Mouse (Mus musculus) liver, embryonic 13.5 days (tissue): ENCODE results near the gene Thada. TPM values are rescaled to one million over a fixed set of nuclear protein-coding genes. Genes with fewer than 3 reads are reported as not detected.

ENCODE experiments used
- ATAC-seq: fragments of 200-750 bp; cut with Nextera tagmentation; 2 replicates; pipeline ENCODE4 v1.8.0; 2017; ENCODE audit warnings: low read depth, mild to moderate bottlenecking, moderate number of reproducible peaks, moderate library complexity
- DNase-seq: peaks from one replicate; pipeline ENCODE4 v3.0.0; 2022
- H3K27ac ChIP-seq: fragments of 300-500 bp; sonication (generic); 2 replicates; pipeline ENCODE4 v1.5.1; 2015; ENCODE audit warnings: moderate library complexity, mild to moderate bottlenecking, inconsistent platforms
- H3K27me3 ChIP-seq: fragments of 300-500 bp; sonication (generic); 2 replicates; pipeline ENCODE4 v1.6.1; 2015; ENCODE audit warnings: mild to moderate bottlenecking, inconsistent platforms
- H3K36me3 ChIP-seq: fragments of 300-500 bp; sonication (generic); 2 replicates; pipeline ENCODE4 v1.6.1; 2015; ENCODE audit warnings: mild to moderate bottlenecking, inconsistent platforms
- H3K4me1 ChIP-seq: fragments of 300-500 bp; sonication (generic); replicated peaks from 2 replicates; pipeline ENCODE4 v1.6.1; 2015; ENCODE audit warnings: inconsistent platforms
- H3K4me2 ChIP-seq: fragments of 300-500 bp; sonication (generic); 2 replicates; pipeline ENCODE4 v1.6.1; 2015; ENCODE audit warnings: inconsistent platforms, mild to moderate bottlenecking, moderate library complexity
- H3K4me3 ChIP-seq: fragments of 300-500 bp; sonication (generic); replicated peaks from 2 replicates; pipeline ENCODE4 v1.5.1; 2015; ENCODE audit warnings: mild to moderate bottlenecking, inconsistent platforms
- H3K9ac ChIP-seq: fragments of 300-500 bp; sonication (generic); 2 replicates; pipeline ENCODE4 v1.6.1; 2015; ENCODE audit warnings: mild to moderate bottlenecking, inconsistent platforms
- H3K9me3 ChIP-seq: fragments of 300-500 bp; sonication (generic); replicated peaks from 2 replicates; pipeline ENCODE4 v1.6.1; 2016; ENCODE audit warnings: inconsistent platforms
- WGBS: fragments of 180-500 bp; shearing (Covaris S2); methylation state at CpG from one replicate; pipeline ENCODE4 v1.1.7; 2015; ENCODE audit not compliant: insufficient replicate concordance; 5-methylcytosine and 5-hydroxymethylcytosine counted together
- polyA plus RNA-seq: library from polyadenylated mRNA; unstranded; fragments of >200 nt; fragmentation: Nextera tagmentation; extraction: Ambion mirVana; gene quantifications from 2 replicates; pipeline ENCODE4 v1.2.1, GENCODE M21; 2015

The Thada gene
- polyA plus RNA-seq, 1 experiment from 2014 or later = 3.0 TPM

DNA sequence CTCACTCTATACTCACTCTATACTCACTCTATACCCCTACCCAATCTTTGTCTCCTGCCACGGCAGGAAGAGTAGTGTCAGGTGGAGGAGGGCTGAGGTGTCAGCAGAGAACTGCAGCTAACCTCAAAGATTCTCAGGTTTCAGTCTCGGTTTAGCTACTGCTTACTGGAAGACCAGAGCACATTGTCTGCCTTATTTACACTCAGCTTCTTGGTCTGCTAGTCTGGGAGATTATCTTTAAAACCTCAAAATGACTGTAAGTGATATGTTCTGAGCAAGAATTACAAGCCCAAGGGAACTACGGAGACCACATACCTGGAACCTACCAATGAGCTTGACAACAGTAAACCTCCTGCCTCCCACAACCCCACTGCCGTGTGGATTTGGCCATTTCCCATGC, 31.0 kb downstream of the Thada start:
- H3K9ac ChIP-seq = no peak overlapping the region
- H3K4me2 ChIP-seq = no peak overlapping the region
- DNase-seq (no peak), ATAC-seq (no peak)
- no peak overlapping the region for H3K4me3 ChIP-seq
- H3K27ac ChIP-seq = no peak overlapping the region
- no peaks in the 10 kb centered on the region for H3K27me3 ChIP-seq
- peaks cover 76% of the 10 kb centered on the region for H3K36me3 ChIP-seq
- H3K9me3 ChIP-seq = no peaks in the 10 kb centered on the region
- H3K4me1 ChIP-seq = no peaks in the 10 kb centered on the region
- 76% methylated on average over 4 of the region's 4 CpGs for WGBS

DNA sequence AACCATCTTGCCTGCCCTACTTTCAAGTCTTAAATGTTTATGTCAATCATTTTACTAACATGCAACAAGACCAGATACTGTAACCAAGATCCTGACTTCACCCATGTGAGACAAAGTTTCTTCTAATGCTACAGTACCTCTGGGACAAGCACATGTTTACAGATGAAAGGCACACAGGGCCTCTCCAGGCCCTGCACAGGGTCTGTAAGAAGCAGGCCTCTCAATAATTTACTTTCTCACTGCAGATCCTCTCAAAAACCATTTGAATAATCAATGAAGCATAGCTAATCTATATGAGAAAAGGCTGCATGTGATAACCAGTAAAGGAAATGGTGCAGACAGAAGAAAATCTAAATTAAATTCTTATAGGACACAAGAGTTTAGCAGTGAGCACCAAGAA, 31.8 kb downstream of the Thada start:
- Histone ChIP-seq H3K36me3 (peaks cover 76% of the 10 kb centered on the region), H3K27ac (no peak overlapping the region)

DNA sequence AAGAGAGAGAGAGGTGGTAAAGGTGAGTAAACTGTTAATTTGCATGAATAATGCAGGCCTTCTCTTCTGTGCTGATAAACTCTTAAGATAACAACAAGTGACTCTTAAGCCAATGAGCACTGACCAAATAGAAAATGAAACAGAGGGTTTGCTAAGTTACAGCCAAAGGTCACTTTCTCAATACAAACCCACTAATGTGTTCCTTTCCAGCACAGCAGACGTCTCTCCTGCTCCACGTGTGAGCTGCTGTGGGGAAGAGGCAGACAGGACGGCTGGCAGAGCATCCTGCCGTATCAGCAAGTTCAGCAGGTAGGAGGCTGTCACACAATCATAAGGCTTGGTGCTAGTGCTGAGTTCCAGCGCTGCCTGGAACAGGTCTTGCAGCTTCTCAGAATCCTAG, 34.0 kb downstream of the Thada start:
- no peak for DNase-seq
- no peak overlapping the region for H3K4me2 ChIP-seq
- H3K27me3 ChIP-seq = no peaks in the 10 kb centered on the region
- no peak overlapping the region for H3K27ac ChIP-seq
- 80% methylated on average over 5 of the region's 5 CpGs for WGBS
- no peak overlapping the region for H3K9ac ChIP-seq
- H3K36me3 ChIP-seq = peaks cover 74% of the 10 kb centered on the region
- no peaks in the 10 kb centered on the region for H3K9me3 ChIP-seq
- H3K4me3 ChIP-seq = no peak overlapping the region
- no peaks in the 10 kb centered on the region for H3K4me1 ChIP-seq
- ATAC-seq = no peak

More for the DNA sequence above, 31.8 kb downstream of the Thada start:
- Histone ChIP-seq H3K9me3 (no peaks in the 10 kb centered on the region), H3K4me1 (no peaks in the 10 kb centered on the region), H3K4me3 (no peak overlapping the region), H3K27me3 (no peaks in the 10 kb centered on the region), H3K4me2 (no peak overlapping the region), H3K9ac (no peak overlapping the region)
- ATAC-seq = no peak
- no peak for DNase-seq

DNA sequence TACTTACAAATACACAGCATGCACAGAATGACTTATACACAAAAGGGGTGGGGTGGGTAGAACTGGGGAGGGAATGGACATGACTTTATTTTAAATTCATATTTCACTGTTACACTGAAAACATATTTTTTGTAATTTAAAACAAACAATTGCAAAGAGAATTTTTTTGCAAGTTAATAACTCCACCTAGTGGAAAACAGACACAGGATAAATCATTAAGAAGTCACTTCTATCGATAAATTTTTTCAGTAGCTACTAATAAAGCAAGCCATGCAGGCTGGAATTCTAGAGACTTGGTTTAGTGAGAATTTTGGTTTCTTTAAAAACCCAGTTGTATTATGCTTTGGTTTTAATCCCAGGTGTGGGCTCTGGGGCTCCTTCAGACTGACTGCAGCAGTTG, 41.7 kb downstream of the Thada start:
- no peak for ATAC-seq

DNA sequence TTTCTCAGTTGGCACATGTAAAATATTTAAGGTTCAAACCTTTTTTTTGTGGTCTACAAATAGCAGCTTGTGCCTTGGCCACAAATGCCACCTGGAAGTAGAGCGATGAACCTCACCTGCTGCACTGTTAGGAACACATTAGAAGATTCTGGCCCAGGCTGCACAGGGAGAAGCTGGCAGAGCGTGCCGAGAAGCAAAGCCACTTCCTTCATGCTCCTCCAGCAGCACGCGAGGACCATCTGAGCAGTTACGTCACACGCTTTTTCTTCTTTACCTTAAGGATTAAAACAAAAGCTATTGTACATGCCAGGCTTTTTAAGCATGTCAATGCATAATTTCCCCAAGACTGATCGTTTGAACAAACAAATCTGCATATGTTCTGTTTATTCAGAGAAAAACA, 43.1 kb downstream of the Thada start:
- peaks cover 14% of the 10 kb centered on the region for H3K4me1 ChIP-seq
- no peak overlapping the region for H3K9ac ChIP-seq
- no peak overlapping the region for H3K4me2 ChIP-seq
- no peak overlapping the region for H3K27ac ChIP-seq
- no peak overlapping the region for H3K4me3 ChIP-seq
- H3K27me3 ChIP-seq = no peaks in the 10 kb centered on the region
- no peak for DNase-seq
- no peak for ATAC-seq
- H3K9me3 ChIP-seq = no peaks in the 10 kb centered on the region
- WGBS = 86% methylated on average over 8 of the region's 8 CpGs
- peaks cover 57% of the 10 kb centered on the region for H3K36me3 ChIP-seq

More for the DNA sequence above, 41.7 kb downstream of the Thada start:
- H3K27ac ChIP-seq = no peak overlapping the region
- H3K9ac ChIP-seq = no peak overlapping the region
- no peak overlapping the region for H3K4me2 ChIP-seq
- WGBS = 83% methylated on average over 1 of the region's 1 CpGs
- H3K9me3 ChIP-seq = no peaks in the 10 kb centered on the region
- no peak overlapping the region for H3K4me3 ChIP-seq
- no peak for DNase-seq
- H3K27me3 ChIP-seq = no peaks in the 10 kb centered on the region
- peaks cover 69% of the 10 kb centered on the region for H3K36me3 ChIP-seq
- peaks cover 13% of the 10 kb centered on the region for H3K4me1 ChIP-seq

DNA sequence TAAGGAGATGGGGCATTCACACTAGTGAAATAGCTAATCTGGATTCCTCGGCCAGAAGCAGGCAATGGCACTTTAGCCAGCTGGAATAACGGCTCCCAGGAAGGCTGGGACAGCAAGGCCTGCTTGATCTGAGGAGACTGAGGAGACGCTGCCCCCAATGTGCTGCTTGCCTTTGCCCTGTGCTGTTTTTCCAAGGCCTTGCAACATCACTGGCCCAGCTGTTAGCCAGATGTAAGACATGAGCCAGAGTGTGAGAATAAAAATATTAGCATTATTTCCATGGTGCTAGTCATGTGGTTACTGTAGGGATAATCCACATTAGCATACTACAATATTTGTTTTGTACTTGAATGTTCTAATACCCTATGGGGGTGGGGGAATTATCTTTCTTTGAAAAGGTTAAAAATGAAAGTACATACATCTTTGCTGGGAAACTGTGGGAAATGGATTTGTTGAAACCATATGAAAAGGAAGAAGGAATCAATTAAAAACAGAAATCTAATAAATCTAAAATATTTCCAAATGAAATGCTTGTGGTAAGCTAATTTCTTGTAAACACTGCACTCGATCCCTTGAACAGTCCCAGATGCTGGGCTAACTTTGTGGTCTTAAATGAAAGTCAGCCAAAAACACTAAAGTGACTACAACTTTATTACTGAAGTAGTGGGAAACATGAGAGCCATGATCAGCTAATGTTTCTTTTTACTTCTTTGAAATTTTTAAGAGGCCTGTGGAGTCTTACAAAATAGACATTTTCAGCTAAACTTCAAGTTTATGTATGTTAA, 43.8 kb downstream of the Thada start:
- Histone ChIP-seq H3K9ac (no peak overlapping the region), H3K4me3 (no peak overlapping the region), H3K4me1 (peaks cover 14% of the 10 kb centered on the region), H3K27ac (no peak overlapping the region), H3K9me3 (no peaks in the 10 kb centered on the region), H3K36me3 (peaks cover 50% of the 10 kb centered on the region), H3K27me3 (no peaks in the 10 kb centered on the region), H3K4me2 (no peak overlapping the region)
- ATAC-seq (no peak), DNase-seq (no peak)
- WGBS = 84% methylated on average over 4 of the region's 4 CpGs

DNA sequence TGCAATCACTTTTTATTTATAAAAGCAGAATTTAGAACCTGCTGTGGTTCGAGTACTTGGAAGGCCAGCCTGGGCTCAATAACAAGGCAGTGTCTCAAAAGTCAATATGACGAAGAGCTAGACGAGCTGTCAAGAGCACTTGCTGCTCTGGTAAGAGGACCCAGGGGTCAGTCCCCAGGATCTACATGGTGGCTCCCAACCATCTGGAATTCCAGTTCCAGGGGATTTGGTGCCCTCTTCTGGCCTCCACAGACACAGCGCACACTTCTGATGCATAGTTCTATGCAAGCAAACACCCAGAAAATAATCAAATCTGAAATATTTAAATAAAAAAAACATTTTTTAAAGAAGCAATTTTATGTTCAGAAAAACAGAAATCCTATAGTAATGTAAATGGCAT, 45.0 kb downstream of the Thada start:
- ATAC-seq (no peak), DNase-seq (no peak)
- Histone ChIP-seq H3K9me3 (no peaks in the 10 kb centered on the region), H3K9ac (no peak overlapping the region), H3K27ac (no peak overlapping the region), H3K27me3 (no peaks in the 10 kb centered on the region), H3K4me3 (no peak overlapping the region), H3K36me3 (peaks cover 42% of the 10 kb centered on the region), H3K4me1 (peaks cover 14% of the 10 kb centered on the region), H3K4me2 (no peak overlapping the region)
- 88% methylated on average over 4 of the region's 4 CpGs for WGBS

DNA sequence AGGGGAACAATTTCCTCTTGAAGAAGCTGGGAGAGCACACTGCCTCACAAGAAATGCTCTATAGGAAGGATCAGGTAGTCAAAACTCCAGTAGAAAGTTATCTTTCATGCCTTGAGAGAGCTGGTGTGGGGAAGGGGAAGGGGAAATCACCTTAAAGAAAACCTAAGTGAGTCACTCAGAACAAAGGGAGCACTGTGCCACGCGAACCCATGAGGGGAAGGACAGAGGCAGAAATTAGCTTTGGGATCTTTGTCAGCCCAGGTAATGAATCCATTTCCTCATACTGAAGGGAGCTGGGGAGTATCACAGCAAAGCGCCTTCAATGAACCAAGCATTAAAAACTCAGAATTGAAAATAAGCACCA, 45.7 kb downstream of the Thada start:
- H3K4me3 ChIP-seq = no peak overlapping the region
- peaks cover 39% of the 10 kb centered on the region for H3K36me3 ChIP-seq
- H3K27ac ChIP-seq = peak overlapping the region; percentile 41
- H3K9me3 ChIP-seq = no peaks in the 10 kb centered on the region
- no peak overlapping the region for H3K4me2 ChIP-seq
- ATAC-seq (no peak), DNase-seq (no peak)
- H3K9ac ChIP-seq = no peak overlapping the region
- 71% methylated on average over 3 of the region's 3 CpGs for WGBS
- no peaks in the 10 kb centered on the region for H3K27me3 ChIP-seq
- H3K4me1 ChIP-seq = peaks cover 14% of the 10 kb centered on the region

DNA sequence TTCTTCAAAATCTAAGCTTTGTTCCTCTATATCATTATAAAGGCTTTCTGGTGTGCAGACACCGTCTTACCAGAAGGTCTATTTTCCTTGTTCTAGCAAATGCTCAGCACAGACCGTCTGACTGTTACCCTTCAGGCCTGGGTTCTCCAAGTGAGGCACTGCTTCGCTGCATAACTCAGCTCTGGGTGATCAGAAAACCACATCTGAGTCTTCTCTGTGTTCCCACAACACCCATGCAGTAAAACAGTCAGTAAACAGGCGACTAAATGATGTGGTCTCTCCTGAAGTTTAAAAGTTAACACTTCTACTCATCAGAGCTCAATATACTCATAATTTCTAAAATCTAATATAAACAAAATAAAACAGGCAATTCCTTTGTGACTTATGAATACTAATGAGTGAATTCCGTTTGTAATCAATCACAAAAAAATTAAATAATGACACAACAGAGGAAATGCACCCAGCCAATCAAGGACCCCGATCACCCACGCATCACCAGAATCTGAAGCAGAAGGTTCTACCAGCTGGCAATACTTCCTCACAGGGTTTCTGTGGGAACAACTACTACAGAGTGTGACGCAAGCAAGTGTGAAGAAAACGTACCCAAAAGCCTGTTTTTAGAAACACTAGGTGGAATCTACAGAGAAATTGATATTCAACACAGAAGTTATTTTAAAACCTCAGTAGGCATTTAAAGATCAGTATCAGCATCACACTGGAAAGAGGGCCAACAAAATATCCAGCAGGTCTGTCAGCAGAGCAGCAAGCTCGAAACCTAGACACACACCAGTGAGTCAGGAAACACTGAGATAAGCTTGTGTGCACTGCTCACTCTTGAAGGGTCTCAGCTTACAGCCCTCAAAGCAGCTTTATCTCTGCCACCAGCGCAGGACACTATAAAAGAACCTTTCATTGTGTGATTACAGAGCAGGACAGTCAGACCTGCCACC, 46.4 kb downstream of the Thada start:
- H3K4me2 ChIP-seq = no peak overlapping the region
- no peaks in the 10 kb centered on the region for H3K9me3 ChIP-seq
- H3K4me1 ChIP-seq = peaks cover 14% of the 10 kb centered on the region
- peaks cover 37% of the 10 kb centered on the region for H3K36me3 ChIP-seq
- DNase-seq = peak; percentile 31
- peak overlapping the region; percentile 41; the same call in 1 of the 2 replicates for H3K27ac ChIP-seq
- no peaks in the 10 kb centered on the region for H3K27me3 ChIP-seq
- 47% methylated on average over 11 of the region's 11 CpGs for WGBS
- ATAC-seq = peak; percentile 92
- H3K4me3 ChIP-seq = no peak overlapping the region
- no peak overlapping the region for H3K9ac ChIP-seq

DNA sequence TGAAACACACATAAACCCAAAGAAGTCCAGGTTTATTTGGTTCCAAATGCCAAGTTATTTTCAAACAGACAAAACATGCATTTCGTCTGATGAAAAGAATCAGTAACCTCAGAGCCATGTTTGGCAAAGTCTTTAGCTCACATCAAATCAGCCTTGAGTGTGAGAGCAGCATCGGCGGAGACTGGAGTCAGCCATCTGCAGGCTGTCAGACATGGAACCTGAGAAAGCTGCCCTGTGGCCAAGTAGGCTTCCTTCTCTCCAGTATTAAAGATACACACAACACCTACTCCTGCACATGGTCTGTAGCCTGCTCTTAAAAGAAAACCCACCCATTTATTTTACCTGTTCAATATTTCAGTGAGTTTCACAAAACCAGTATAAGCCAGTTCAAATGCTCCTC, 50.1 kb downstream of the Thada start:
- H3K4me2 ChIP-seq = no peak overlapping the region
- ATAC-seq (no peak), DNase-seq (no peak)
- H3K27ac ChIP-seq = no peak overlapping the region
- H3K27me3 ChIP-seq = no peaks in the 10 kb centered on the region
- no peaks in the 10 kb centered on the region for H3K9me3 ChIP-seq
- H3K36me3 ChIP-seq = peaks cover 26% of the 10 kb centered on the region
- 91% methylated on average over 3 of the region's 3 CpGs for WGBS
- H3K9ac ChIP-seq = no peak overlapping the region
- peaks cover 14% of the 10 kb centered on the region for H3K4me1 ChIP-seq
- no peak overlapping the region for H3K4me3 ChIP-seq

DNA sequence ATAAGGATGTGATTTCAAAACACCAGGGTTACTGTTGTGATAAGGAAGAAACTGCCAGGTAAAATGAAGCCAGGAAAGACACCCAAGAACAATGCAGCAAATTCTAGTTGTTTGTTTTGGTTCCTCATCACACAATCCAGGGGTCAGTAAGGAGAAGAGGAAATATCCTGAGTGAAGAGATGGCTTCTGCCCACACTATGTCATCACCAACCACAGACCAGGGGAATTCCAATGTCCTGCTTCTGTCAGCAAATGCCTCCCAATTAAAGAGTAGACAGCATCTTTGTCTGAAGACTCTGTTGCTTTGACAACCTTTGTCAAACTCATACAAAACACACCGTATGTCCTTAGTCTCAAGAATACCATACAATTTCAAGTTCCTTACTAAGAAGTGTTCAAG, 57.3 kb downstream of the Thada start:
- Histone ChIP-seq H3K9ac (no peak overlapping the region), H3K27me3 (no peaks in the 10 kb centered on the region), H3K36me3 (peaks cover 19% of the 10 kb centered on the region; the same call in 1 of the 2 replicates), H3K4me2 (no peak overlapping the region), H3K27ac (no peak overlapping the region), H3K4me3 (no peak overlapping the region), H3K9me3 (no peaks in the 10 kb centered on the region), H3K4me1 (no peaks in the 10 kb centered on the region)
- ATAC-seq (no peak), DNase-seq (no peak)
- 74% methylated on average over 1 of the region's 1 CpGs for WGBS
